Mouse (Mus musculus) erythroblast, embryonic 14.5 days (primary cell): ENCODE results near the gene Itch. TPM values are rescaled to one million over a fixed set of nuclear protein-coding genes. Genes with fewer than 3 reads are reported as not detected.
A peak's percentile ranks its signal among the peaks of the same experiment; 100 is the strongest.
"Not testable (repeated sequence)": the region's sequence is repeated elsewhere in the genome, so short reads cannot be mapped to it uniquely, and the experiment has no call there.

ENCODE experiments used
- H3K27me3 ChIP-seq: 2 replicates; pipeline ENCODE4 v1.6.1; 2012; ENCODE audit warnings: inconsistent platforms; ENCODE audit not compliant: control insufficient read depth
- H3K36me3 ChIP-seq: 2 replicates; pipeline ENCODE4 v1.6.1; 2012; ENCODE audit warnings: mild to moderate bottlenecking, inconsistent platforms; ENCODE audit not compliant: control insufficient read depth
- H3K4me1 ChIP-seq: 2 replicates; pipeline ENCODE4 v1.6.1; 2012; ENCODE audit warnings: inconsistent platforms; ENCODE audit not compliant: control insufficient read depth
- H3K4me3 ChIP-seq: replicated peaks from 2 replicates; pipeline ENCODE3; 2012; ENCODE audit warnings: moderate library complexity, mild to moderate bottlenecking, inconsistent platforms
- H3K9me3 ChIP-seq: 2 replicates; pipeline ENCODE4 v1.6.1; 2012; ENCODE audit warnings: low read length, inconsistent platforms, mixed read lengths; ENCODE audit not compliant: control insufficient read depth
- GATA1 ChIP-seq: IDR thresholded peaks from 2 replicates; pipeline ENCODE4 v1.6.1; 2012; ENCODE audit warnings: low read length, inconsistent platforms, mixed read lengths
- TAL1 ChIP-seq: IDR thresholded peaks from 3 replicates; pipeline ENCODE4 v1.6.1; 2012; ENCODE audit warnings: low read length, inconsistent platforms, mixed read lengths
- polyA plus RNA-seq: library from polyadenylated mRNA; stranded (reverse); fragments of >175 nt; gene quantifications from 2 replicates; pipeline ENCODE4 v1.2.3, GENCODE M21; 2012

The Itch gene
- polyA plus RNA-seq, 1 experiment, result 0.06 TPM

DNA sequence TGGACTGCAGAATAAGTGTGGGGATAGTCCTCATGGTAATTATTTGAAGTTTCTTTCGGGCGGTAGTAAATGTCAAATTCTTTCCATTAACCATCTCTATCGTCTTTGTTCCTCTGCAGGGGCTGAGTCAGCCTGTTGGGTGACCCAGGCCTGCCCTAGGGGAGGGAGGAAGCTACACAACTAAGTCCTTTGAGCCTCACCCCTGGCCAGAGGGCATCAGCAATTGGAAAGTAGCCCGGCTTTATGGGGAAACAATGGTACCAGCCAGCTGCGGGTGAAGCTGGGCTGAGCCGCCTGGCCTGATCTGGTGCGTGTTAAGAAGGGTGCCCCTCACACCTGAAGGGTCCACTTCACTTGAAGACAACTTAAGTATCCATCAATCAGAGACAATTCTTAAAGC, 33.9 kb upstream of the Itch start:
- no peak for TF ChIP-seq GATA1
- TF ChIP-seq TAL1, result no peak
- no peaks in the 10 kb centered on the region for H3K36me3 ChIP-seq
- H3K27me3 ChIP-seq, result no peaks in the 10 kb centered on the region
- no peaks in the 10 kb centered on the region for H3K9me3 ChIP-seq
- H3K4me1 ChIP-seq, result peaks cover 10% of the 10 kb centered on the region
- H3K4me3 ChIP-seq, result no peak overlapping the region

DNA sequence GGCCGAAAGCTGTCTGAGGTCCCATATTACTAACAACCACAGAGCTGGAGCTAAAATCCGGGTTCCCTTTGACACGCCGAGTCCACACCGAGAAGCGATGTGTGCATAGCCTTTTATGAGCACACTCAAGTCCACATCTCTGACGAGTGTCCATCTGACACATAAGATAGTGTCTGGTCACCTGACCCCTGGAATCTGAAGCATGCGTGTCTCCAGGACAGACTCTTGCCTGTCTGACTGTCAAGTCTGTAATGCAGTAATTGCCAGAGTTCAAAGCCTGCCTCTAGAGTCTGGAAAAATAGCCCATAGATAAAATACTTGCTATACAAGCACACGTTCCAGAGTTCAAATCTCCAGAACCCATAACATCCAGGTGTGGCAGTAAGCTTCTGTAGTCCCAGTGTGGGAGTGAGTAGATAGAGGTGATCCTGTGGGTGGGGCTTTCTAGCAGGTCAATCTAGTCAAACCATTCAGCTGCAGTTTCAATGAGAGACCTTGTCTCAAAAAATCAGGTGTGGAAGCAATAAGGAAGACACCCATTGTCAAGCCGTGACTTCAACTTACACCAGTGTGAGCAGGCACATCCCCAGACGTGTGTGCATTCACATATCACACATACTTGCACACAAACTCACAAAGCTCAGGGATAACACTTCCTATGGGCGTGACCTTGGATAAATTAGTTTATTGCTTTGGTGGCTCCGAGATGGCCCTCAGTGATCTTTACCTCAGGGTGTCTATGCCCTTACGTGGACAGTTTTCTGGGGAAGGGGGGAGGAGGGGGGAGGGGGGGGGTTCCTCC, 33.1 kb upstream of the Itch start:
- Histone ChIP-seq H3K36me3 (no peaks in the 10 kb centered on the region), H3K27me3 (no peaks in the 10 kb centered on the region), H3K9me3 (no peaks in the 10 kb centered on the region), H3K4me1 (peaks cover 10% of the 10 kb centered on the region), H3K4me3 (no peak overlapping the region)
- no peak for TF ChIP-seq TAL1
- TF ChIP-seq GATA1, result no peak

DNA sequence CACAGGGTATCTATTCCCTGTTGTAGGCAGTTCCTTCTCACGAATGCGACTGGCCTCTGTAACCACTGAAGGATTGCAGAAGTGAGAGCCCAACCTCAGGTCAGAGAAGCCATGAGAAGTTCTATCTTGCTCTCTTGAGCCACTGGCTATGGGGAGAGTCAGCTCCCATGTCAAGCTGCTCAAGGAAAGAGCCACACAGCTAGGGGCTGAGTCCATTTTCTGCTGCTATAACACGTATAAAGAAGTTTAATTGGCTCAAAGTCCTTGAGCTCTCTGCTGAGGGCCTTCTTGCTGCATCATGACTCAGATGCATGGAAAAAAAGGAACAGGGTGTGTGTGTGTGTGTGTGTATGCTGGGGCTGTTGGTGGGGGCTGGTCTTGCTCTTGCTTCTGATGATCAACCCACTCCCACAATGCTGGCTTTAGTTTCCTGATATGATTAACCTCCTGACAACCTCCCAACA, 32.5 kb upstream of the Itch start:
- Histone ChIP-seq H3K4me3 (no peak overlapping the region), H3K36me3 (no peaks in the 10 kb centered on the region), H3K27me3 (no peaks in the 10 kb centered on the region), H3K4me1 (peaks cover 10% of the 10 kb centered on the region), H3K9me3 (no peaks in the 10 kb centered on the region)
- TF ChIP-seq GATA1 (no peak), TAL1 (no peak)

DNA sequence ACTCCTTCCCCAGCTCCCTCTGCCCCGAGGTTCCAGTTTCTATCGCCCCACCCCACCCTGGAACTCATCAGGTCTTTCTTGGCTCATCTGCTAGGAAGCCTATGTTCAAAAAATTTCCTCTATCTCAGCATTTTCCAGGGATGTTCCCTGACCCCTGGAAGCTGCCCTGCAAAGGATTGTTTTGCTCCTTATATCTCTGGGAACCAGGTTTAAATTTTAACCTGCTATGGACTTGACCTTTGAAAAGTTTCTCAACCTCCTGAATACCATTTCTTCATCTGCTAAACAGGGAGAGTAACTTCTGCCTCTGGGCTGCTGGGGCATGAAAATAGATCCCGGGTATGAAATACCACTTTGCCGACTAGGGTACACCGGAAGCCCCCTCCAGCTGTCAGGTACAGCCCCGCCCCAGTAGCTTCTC, 31.5 kb upstream of the Itch start:
- no peak for TF ChIP-seq GATA1
- no peak for TF ChIP-seq TAL1
- H3K27me3 ChIP-seq, result no peaks in the 10 kb centered on the region

DNA sequence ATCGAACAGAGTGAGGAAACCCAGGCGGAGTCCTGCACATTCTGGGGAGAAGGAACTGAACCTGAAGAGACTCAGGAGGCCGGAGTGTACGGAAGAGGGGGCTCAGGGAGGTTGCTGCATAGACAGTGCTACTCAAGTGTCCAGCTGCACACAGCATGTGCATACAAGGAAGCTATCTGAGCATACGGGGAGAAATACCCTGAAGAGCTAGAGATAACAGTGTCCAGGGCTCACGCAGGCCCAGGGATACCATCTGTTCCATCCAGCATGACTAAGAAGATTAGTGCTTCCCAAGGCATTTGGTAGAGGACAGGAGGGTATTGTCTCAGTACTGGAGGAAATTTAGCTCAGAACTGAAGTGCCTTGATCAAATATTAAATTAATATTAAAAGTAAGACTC, 29.7 kb upstream of the Itch start:
- H3K36me3 ChIP-seq, result no peaks in the 10 kb centered on the region
- no peak overlapping the region for H3K4me3 ChIP-seq
- H3K27me3 ChIP-seq, result no peaks in the 10 kb centered on the region
- H3K9me3 ChIP-seq, result no peaks in the 10 kb centered on the region
- TF ChIP-seq GATA1 (no peak), TAL1 (no peak)
- H3K4me1 ChIP-seq, result peaks cover 10% of the 10 kb centered on the region

More for the DNA sequence above, 31.5 kb upstream of the Itch start:
- no peaks in the 10 kb centered on the region for H3K36me3 ChIP-seq
- H3K4me3 ChIP-seq, result no peak overlapping the region
- H3K4me1 ChIP-seq, result peaks cover 10% of the 10 kb centered on the region
- no peaks in the 10 kb centered on the region for H3K9me3 ChIP-seq

DNA sequence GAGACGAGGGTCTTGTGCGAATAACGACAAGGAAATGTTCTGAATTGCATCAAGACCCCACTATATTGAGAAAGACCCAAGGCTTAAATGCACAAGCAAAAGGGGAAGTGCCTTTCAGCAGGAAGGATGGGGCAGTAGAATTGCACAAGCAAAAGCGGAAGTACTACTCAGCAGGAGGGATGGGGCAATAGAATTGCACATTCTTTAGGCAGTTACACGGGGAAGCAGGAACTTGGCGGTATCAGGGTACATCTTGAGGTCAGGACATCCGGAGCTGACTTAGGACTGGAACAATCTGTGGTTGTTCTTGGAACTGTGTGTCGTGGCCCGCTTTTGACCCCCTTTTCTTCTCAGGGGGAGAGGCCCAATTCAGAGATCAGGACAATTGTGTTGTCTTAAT, 26.0 kb upstream of the Itch start:
- H3K9me3 ChIP-seq, H3K27me3 ChIP-seq, H3K4me1 ChIP-seq, H3K36me3 ChIP-seq, H3K4me3 ChIP-seq: not testable (repeated sequence)

DNA sequence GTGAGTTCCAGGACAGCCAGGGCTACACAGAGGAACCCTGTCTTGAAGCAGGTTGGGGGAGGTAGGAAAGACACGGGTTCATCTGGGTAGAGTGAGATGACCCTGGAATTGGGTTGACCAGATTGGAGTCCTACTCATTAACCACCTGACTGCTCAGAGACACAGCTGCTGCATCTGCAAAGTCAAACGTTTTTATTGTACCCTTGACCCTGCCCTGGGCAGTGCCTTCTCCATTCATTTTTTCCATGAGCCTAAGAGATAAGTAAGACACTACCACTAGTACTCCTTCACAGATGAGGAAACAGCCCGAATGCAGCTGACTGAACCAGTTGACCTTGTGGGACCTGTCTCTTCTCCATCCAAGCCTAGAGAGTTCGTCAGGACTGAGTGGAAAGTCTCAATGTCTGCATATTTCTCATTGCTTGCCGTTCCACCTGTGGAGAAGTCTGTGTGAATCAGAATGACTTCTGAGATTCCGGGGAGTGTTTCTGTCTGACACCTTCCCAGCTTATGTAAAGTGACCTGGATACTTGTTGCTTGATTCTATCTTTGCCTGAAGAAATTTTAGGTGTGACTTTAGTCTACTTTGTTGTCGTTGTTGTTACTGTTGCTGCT, 18.0 kb upstream of the Itch start:
- Histone ChIP-seq H3K4me3 (no peak overlapping the region), H3K27me3 (no peaks in the 10 kb centered on the region), H3K36me3 (no peaks in the 10 kb centered on the region), H3K4me1 (no peaks in the 10 kb centered on the region), H3K9me3 (no peaks in the 10 kb centered on the region)
- TF ChIP-seq TAL1 (no peak), GATA1 (no peak)

DNA sequence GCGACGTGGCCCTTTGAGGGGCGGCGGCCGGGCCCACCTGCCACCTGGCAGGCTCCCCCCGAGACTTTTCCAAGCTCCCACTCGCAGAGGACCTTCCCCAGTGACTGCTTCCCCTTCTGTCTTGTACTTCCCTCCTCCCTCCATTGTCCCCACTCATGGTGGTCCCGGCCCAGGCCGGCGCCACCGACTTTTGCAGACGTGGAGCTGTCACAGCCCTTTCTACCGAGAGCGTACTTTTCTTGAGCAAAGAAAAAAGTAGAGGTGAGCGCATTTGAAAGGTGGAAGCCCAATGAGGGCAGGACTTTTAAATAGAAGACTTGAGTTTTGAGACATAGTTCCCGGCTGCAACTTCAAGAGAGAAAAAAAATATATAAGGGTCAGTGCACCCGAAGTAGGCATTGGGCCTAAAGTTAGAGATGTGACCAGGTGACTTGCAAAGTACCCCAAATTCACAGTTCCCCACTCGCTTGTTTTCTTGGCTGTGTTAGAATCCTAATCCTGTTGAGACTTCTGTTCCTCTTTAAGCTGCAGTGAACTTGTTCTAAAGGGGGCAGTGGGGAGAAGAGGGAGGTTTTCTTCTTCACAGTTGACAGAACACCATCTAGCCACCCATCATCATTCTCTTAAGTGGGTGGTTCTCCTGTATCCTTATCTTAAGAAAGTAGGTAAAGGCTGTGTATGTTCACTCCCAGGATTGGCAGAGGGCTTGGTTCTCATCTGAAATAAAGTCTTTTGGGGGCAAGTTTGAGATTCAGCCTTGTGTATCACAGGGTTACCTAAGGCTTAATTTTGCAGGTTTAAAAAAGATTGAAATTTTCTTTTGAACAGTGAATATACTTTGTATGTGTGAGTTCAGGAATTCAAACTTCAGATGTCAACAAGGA, 910 bp downstream of the Itch start:
- Histone ChIP-seq H3K27me3 (no peaks in the 10 kb centered on the region), H3K4me3 (peak overlapping the region; percentile 77), H3K4me1 (peaks cover 36% of the 10 kb centered on the region), H3K36me3 (peaks cover 17% of the 10 kb centered on the region), H3K9me3 (no peaks in the 10 kb centered on the region)
- no peak for TF ChIP-seq GATA1
- no peak for TF ChIP-seq TAL1

DNA sequence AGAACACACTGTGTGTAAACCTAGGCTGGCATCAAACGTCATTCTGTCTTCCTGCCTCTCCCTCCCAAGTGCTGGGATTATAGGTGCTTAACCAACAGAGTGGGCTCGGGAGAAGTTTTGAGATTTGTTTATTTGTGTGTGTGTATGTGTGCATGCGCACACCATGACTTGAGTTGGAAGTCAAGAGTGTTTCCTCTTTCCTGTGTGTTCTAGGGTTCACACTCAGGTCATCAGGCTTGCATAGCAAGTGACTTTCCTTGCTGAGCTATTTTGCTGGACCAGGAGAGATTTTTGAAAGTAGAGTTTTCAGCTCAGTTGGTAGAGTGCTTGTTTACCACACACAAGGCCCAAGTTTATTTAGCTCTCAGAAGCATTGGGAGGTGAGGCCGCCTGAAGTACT, 1.8 kb downstream of the Itch start:
- no peaks in the 10 kb centered on the region for H3K9me3 ChIP-seq
- peaks cover 36% of the 10 kb centered on the region for H3K4me1 ChIP-seq
- H3K4me3 ChIP-seq, result peak overlapping the region; percentile 24
- TF ChIP-seq TAL1 (no peak), GATA1 (no peak)
- H3K27me3 ChIP-seq, result no peaks in the 10 kb centered on the region
- H3K36me3 ChIP-seq, result peaks cover 24% of the 10 kb centered on the region
